Mouse (Mus musculus): ENCODE data around the gene Mier3.

GRCm38 (mm10) chr13:111745216-111745615 is 64.4 kb downstream of the Mier3 start:
- TF ChIP-seq POLR2A (IDR thresholded peaks at IDR 0.05; ENCODE audit: insufficient read depth, low read depth, low read length) = no peak
- no peak for TF ChIP-seq CTCF (IDR thresholded peaks at IDR 0.05; ENCODE audit: insufficient read depth, low read depth, low read length)
